Mouse (Mus musculus) heart, postnatal 0 days (tissue): ENCODE results near the gene Pgm5.

Experiments
- CTCF ChIP-seq: IDR thresholded peaks from 2 replicates; pipeline ENCODE4 v1.5.1; 2016; ENCODE audit warnings: antibody characterized with exemption, control low read depth, low read depth
- EP300 ChIP-seq: IDR thresholded peaks from 2 replicates; pipeline ENCODE4 v1.6.1; 2016; ENCODE audit warnings: antibody characterized with exemption, low read depth

GRCm38 (mm10) chr19:24683016-24683720, 178.5 kb downstream of the Pgm5 start:
- TF ChIP-seq CTCF = no peak
- no peak for TF ChIP-seq EP300
